Mouse (Mus musculus): Measurements from ENCODE around the gene Gm14409.
"Not testable (repeated sequence)": the region's sequence is repeated elsewhere in the genome, so short reads cannot be mapped to it uniquely, and the experiment has no call there.

The Gm14409 gene

GRCm38 (mm10) chr2:177266936-177267335, at the start of gene Gm14409:
Gene Gm14409 (minus strand): TSS chr2:177267036.
- DNase-seq: not testable (repeated sequence)

GRCm38 (mm10) chr2:177309627-177310026, 42.8 kb upstream of the Gm14409 start:
- not testable (repeated sequence) for DNase-seq

- not testable (repeated sequence) for DNase-seq
Measured at GRCm38 (mm10) chr2:177304980-177305379, 38.1 kb upstream of the Gm14409 start.

- DNase-seq: not testable (repeated sequence)
Measured at GRCm38 (mm10) chr2:177283701-177284100, 16.9 kb upstream of the Gm14409 start.

- not testable (repeated sequence) for DNase-seq
Measured at GRCm38 (mm10) chr2:177277754-177278153, 10.9 kb upstream of the Gm14409 start.

- DNase-seq: not testable (repeated sequence)
Measured at GRCm38 (mm10) chr2:177272237-177272636, 5.4 kb upstream of the Gm14409 start.

GRCm38 (mm10) chr2:177247449-177247848, 19.4 kb downstream of the Gm14409 start:
- not testable (repeated sequence) for DNase-seq

- not testable (repeated sequence) for DNase-seq
Measured at GRCm38 (mm10) chr2:177230461-177230860, 36.4 kb downstream of the Gm14409 start.
